Mouse (Mus musculus) adrenal gland, postnatal 14 days (tissue): ENCODE data around the gene Dnaaf2. TPM values are rescaled to one million over a fixed set of nuclear protein-coding genes. Genes with fewer than 3 reads are reported as not detected.
"Not testable (repeated sequence)": the region's sequence is repeated elsewhere in the genome, so short reads cannot be mapped to it uniquely, and the experiment has no call there.

ENCODE experiments used
- DNase-seq: peaks from one replicate; pipeline ENCODE4 v3.0.0; 2021; ENCODE audit warnings: mixed read lengths
- microRNA-seq, 2 experiments: library from miRNA; unstranded; fragments of <30 nt; microRNA quantifications; one replicate each; pipeline ENCODE4 v1.2.0; 2021
- total RNA-seq: library from RNA; stranded (reverse); gene quantifications from 2 replicates; pipeline ENCODE4 v1.2.3, GENCODE M21; 2021

The Dnaaf2 gene
- total RNA-seq, 1 experiment from 2014 or later, result 1.0 TPM

DNA sequence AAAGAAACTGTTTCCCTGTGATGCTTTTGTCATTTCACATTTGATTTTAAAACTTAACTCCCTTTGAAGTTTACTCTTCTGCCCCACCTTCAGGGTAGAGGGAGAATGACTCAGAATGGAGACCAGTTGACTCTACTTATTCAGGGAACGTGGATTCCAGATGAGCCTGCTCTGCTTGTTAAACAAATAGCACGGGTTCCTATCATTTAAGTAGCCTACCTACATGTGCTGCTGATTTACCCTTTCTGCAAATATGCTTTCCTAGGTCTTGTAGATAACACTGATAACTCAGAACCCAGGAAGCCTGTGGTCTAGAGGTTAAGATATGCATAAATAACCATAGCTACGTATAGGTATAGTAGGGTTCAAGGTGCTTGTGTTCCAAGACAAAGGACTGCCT, 33.3 kb downstream of the Dnaaf2 start:
- no peak for DNase-seq

DNA sequence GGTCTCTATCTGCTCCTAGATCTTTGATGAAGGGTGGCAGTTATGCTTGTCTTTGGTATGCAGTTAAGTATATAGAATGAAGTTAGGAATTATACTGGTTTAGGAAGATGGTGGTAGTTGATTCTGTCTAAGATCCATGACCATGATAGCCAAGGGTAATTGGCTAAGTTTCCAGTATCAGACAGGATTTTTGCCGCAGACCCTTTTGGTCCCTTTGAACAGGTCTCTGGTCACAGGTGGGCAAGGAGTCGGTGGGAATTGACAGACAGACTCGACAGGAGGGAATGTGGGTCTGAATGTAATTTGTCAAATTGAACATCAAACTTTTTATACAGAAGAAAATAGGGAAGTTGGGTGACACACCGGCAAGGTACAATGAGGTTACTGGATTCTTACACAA, 34.6 kb downstream of the Dnaaf2 start:
- not testable (repeated sequence) for DNase-seq

DNA sequence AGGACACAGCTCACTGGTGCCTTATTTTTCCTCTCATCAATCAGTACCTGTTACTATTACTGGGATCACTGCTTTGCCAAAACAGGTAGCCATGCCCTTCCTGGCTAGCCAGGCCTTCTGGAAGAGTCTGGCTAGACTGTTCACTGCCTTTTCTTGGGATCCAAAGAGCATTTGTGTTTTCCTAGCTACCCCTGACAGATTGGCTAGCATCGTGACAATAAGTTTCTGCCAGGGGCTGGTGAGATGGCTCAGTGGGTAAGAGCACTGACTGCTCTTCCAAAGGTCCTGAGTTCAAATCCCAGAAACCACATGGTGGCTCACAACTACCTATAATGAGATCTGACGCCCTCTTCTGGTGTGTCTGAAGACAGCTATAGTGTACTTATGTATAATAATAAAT, 37.6 kb downstream of the Dnaaf2 start:
- DNase-seq, result not testable (repeated sequence)

DNA sequence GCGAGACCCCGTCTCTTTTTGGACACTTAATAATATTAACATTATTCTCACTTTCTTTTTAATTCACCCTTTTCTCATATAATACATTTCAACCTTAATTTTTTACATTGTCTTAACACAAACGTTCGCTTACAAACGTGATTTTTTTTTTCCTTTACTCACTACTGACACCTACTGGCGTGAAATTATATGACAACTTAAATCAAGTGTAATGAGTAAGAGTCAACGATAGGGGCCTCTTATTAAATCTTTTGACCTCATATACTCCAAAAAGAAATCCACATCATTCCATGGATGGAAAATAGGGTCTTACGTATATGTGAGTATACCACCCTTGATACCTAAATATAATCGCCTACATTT, 38.7 kb downstream of the Dnaaf2 start:
- DNase-seq, result no peak

DNA sequence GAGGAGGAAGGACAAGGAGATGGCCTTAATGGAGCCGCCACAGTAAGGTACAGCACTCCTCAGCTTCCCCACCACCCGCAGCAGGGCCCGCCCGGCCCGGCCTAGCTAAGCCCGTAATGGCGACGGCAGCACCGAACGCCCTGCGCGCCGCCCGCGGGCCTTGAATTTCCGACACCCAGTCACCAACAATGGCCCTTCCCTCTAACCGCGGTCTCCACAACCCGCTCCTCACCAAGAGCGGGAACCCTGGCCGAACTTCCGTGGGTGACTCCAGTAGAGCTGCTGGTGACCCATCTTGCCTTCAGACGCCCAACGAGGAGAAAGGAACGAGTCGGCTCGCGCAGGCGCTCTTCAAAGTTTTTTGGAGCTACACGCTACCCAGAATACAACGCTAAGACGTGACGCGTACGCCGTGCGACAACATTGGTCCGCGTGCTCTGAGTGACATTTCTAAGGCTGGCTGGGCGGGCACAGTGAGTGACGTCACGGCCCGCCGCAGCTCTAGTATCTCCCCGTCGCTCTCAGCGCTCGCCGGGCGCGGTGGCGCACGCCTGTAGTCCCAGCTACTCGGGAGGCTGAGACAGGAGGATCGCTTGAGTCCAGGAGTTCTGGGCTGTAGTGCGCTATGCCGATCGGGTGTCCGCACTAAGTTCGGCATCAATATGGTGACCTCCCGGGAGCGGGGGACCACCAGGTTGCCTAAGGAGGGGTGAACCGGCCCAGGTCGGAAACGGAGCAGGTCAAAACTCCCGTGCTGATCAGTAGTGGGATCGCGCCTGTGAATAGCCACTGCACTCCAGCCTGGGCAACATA, 39.3 kb downstream of the Dnaaf2 start, which contains the start of gene Rps29:
Gene Rps29 (minus strand): TSS at position 422 of the 813 bp plus-strand sequence.
- peak; percentile 97 for DNase-seq

DNA sequence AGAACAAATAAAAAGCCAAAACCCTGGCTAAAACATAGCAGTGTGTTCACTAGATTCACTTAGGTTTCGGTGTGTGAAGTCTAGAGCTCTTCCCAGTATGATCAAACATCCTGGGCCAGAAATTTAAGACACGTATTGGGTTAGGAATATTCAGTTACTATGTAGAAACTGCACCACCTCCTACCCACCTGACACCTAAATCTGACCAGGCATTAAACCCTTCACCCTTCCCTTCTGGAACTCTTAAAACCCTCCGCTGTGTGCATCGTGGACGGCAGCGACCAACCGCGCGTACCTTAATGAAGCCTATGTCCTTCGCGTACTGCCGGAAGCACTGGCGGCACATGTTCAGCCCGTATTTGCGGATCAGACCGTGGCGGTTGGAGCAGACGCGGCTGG, 39.9 kb downstream of the Dnaaf2 start:
- DNase-seq, result no peak

DNA sequence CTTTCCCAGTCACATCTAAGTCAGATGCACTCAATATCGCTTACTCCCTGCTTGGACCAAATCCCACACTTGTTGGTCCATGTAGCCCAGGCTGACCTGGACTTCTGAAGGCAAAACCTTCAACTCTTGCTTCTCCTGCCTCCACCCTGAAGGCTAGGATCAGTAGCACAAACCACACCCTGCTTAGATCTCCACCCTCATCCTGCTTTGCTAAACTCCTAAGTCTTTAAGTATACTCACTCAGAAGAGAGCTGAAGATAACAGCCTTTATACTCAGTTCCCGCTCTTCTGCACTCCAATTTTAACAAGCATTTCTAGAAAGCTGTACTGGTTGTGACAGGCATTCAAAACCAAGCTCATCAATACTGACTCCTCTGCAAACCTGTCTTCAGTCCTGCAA, 41.1 kb downstream of the Dnaaf2 start:
- DNase-seq, result no peak

DNA sequence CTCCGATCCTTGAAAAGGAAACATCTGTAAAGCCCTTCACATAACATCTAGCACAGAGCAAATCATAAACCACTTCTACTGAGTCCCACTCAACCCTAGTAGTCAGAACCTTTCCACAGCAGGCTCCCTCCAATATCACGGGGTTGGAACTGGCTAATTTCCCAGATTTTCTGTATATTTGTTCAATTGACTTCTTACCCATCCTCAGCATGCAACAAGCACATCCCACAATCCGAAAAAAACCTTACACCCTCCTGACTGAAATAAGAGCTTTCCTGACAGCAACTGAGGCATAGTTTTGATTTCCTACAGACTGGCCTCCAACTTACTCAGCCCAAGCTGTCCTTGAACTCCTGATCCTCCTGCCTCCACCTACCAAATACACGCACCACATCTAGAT, 41.8 kb downstream of the Dnaaf2 start:
- DNase-seq, result no peak

DNA sequence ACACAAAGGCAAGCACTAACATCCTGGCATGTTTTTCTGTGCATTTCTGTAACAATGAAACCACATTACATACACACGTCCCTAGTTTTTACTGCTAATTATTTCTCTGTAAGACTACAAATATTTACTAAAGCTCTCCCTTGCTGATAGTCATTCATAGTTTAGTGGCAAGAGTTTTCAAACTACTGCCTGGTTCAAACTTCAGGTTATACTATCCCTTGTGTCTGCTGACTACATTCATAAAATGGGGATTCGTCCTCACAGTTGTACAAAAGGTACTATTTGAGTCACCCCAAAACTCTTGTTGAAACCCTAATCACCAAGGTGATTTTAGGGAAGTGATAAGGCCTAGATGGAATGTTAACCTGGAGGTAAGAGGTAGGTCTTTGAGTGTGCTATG, 42.3 kb downstream of the Dnaaf2 start:
- DNase-seq, result no peak

DNA sequence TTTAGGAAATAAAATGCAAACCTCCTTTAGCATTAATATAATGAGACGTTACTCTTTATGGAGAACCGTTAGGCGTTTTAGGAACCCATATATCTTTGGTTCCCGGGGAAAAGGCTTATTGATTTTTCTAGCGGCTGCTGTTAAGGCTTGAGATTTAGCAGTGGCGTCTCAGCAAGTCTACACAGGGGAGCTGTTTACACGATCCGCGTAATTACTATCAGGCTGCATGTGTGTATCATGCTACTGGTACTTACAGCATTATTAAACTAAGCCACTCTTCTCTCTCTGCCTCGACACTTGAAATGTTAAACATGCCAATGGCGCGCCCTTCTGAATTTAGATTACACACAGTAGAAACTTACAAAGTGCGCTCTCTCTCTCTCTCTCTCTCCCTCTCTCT, 48.2 kb downstream of the Dnaaf2 start:
- DNase-seq, result no peak

DNA sequence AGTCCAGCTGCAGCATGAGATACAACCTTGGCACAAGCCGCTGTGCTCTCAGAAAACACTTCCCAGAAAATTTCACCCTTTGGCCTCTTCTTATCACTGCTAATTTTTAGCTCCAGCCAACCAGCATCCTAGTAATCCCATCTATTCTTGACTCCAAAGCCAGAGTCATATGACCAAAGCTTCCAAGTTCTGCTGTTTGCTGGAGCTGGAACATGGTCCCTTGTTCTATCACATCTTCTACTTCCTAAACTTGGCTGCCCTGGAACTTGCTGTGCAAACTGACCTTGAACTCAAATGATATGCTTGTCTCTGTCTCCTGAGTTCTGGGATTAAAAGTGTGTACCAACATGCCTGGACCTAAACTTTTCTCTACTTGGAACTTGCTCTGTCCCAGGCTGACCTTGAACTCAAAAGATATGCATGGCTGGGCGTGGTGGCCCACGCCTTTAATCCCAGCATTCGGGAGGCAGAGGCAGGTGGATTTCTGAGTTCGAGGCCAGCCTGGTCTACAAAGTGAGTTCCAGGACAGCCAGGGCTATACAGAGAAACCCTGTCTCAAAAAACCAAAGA, 51.0 kb downstream of the Dnaaf2 start:
- no peak for DNase-seq

DNA sequence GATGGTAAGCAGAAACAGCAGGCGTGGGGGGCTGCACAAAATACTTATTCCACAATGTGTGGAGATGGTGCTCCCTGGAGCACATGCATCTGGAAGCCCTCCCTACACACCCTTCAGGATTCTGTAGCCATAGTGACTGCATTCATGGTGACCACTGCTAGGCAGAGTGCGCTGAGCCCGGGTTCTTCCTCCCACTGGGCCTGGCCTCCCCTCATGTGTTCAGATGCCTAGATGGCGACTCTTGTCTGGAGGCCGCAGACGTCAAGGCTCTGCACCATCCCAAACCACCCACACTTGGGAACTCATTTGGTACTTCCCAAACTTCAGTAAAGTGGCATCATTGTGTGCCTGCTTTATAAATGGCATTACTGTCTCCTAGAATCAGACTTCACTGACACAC, 54.8 kb downstream of the Dnaaf2 start:
- DNase-seq, result no peak

DNA sequence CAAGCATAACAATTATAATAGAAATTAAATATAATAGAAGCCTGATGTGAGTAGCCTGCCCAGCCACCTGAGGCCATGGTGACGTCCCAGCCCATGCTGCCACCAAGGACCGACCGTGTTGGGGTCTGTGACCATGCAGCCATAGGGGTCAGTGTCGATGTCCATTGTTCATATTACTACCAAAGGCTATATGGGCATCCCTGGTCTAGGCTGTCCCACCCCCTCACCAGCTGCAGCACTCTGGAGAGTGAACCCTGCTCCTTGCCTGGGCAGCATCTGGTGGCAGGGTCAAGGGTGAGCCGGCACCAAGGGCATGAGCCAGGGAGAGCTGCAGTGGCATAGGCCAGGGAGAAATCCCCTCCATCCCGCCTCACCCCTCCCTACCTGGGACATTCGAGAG, 58.4 kb downstream of the Dnaaf2 start:
- DNase-seq, result no peak

DNA sequence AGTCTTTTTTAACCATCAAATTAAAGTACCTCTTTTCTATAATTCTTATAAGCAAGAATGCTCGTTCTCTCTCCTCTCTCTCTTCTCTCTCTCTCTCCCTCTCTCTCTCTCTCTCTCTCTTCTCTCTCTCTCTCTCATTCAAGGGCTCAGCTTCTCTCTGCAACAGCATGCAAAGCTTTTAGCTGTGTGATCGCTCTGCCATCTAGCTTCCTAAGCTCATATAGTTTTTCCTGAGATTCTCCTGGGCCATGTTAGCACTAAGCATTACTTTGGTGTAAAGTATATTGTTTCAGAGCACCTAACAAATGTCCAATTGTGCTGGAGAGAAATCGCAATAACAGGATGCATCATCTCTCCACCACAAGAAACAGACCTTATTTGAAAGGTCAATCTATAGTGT, 59.0 kb downstream of the Dnaaf2 start:
- no peak for DNase-seq

Small RNA genes within 50 kb of the gene (microRNA-seq; reads per million reads assigned to microRNA genes)
- gene Gm47287 (0 reads per million in 2 experiments), gene Gm47295 (4.9 to 6.8 reads per million in 2 experiments)

Other genes starting within 250 kb of the Dnaaf2 start
- 1,456 and 1,768 TPM in 2 replicates for gene Rps29, start 39.2 kb downstream of the Dnaaf2 start, total RNA-seq
- 1.3 and 2.3 TPM in 2 replicates for gene Lrr1, start 29.6 kb downstream of the Dnaaf2 start, total RNA-seq
- 575 and 595 TPM in 2 replicates for gene Rpl36al, start 14.3 kb downstream of the Dnaaf2 start, total RNA-seq
- gene Mgat2, start 14.3 kb downstream of the Dnaaf2 start, total RNA-seq, result 43.6 and 53.0 TPM in 2 replicates
- gene Gm49383, start 1.3 kb downstream of the Dnaaf2 start, total RNA-seq, result 6.2 and 7.2 TPM in 2 replicates
- gene Gm49384, start 5.8 kb upstream of the Dnaaf2 start, total RNA-seq, result 3.9 and 4.4 TPM in 2 replicates
- gene Pole2, start 29.8 kb upstream of the Dnaaf2 start, total RNA-seq, result 5.3 and 5.7 TPM in 2 replicates
- 7.8 and 10.0 TPM in 2 replicates for gene Klhdc1, start 42.7 kb upstream of the Dnaaf2 start, total RNA-seq
- 55.6 and 67.7 TPM in 2 replicates for gene Klhdc2, start 98.3 kb upstream of the Dnaaf2 start, total RNA-seq
- gene Nemf, start 158.7 kb upstream of the Dnaaf2 start, total RNA-seq, result 39.1 and 45.4 TPM in 2 replicates
- 111 and 117 TPM in 2 replicates for gene Arf6, start 173.7 kb upstream of the Dnaaf2 start, total RNA-seq
- 1.2 TPM in 1 of 2 replicates, not detected in the other for gene Gm9887, start 174.0 kb upstream of the Dnaaf2 start, total RNA-seq